Mouse (Mus musculus) neural tube, embryonic 13.5 days (tissue): Measurements from ENCODE around the gene Dlat. TPM values are rescaled to one million over a fixed set of nuclear protein-coding genes. Genes with fewer than 3 reads are reported as not detected.

Experiments used
- ATAC-seq: fragments of 200-750 bp; cut with Nextera tagmentation; 2 replicates; pipeline ENCODE4 v1.8.0; 2017; ENCODE audit warnings: low read depth, mild to moderate bottlenecking, moderate TSS enrichment, moderate library complexity
- H3K27ac ChIP-seq: fragments of 300-500 bp; sonication (generic); replicated peaks from 2 replicates; pipeline ENCODE4 v1.5.1; 2015; ENCODE audit warnings: moderate library complexity, mild to moderate bottlenecking, inconsistent platforms
- H3K27me3 ChIP-seq: fragments of 300-500 bp; sonication (generic); 2 replicates; pipeline ENCODE4 v1.6.1; 2015; ENCODE audit warnings: mild to moderate bottlenecking, inconsistent platforms
- H3K36me3 ChIP-seq: fragments of 300-500 bp; sonication (generic); 2 replicates; pipeline ENCODE4 v1.6.1; 2015; ENCODE audit warnings: mild to moderate bottlenecking, inconsistent platforms
- H3K4me1 ChIP-seq: fragments of 300-500 bp; sonication (generic); replicated peaks from 2 replicates; pipeline ENCODE4 v1.6.1; 2015; ENCODE audit warnings: inconsistent platforms
- H3K4me2 ChIP-seq: fragments of 300-500 bp; sonication (generic); 2 replicates; pipeline ENCODE4 v1.6.1; 2015; ENCODE audit warnings: inconsistent platforms, mild to moderate bottlenecking, moderate library complexity
- H3K4me3 ChIP-seq: fragments of 300-500 bp; sonication (generic); 2 replicates; pipeline ENCODE4 v1.5.1; 2015; ENCODE audit warnings: mild to moderate bottlenecking, inconsistent platforms
- H3K9ac ChIP-seq: fragments of 300-500 bp; sonication (generic); 2 replicates; pipeline ENCODE4 v1.6.1; 2015; ENCODE audit warnings: moderate library complexity, mild to moderate bottlenecking, inconsistent platforms
- H3K9me3 ChIP-seq: fragments of 300-500 bp; sonication (generic); 2 replicates; pipeline ENCODE4 v1.6.1; 2016; ENCODE audit warnings: inconsistent platforms
- WGBS: fragments of 180-500 bp; shearing (Covaris S2); methylation state at CpG from one replicate; pipeline ENCODE4 v1.1.7; 2015; 5-methylcytosine and 5-hydroxymethylcytosine counted together
- polyA plus RNA-seq: library from polyadenylated mRNA; unstranded; fragments of >200 nt; fragmentation: Nextera tagmentation; extraction: Ambion mirVana; gene quantifications from 2 replicates; pipeline ENCODE4 v1.2.1, GENCODE M21; 2015

Gene Dlat
- 48.9 and 50.8 TPM in 2 replicates for polyA plus RNA-seq

- Histone ChIP-seq H3K9ac (peak within 1 kb of the TSS; percentile 95), H3K9me3 (no peaks in the 10 kb centered on the region), H3K4me3 (peak within 1 kb of the TSS; percentile 93), H3K4me2 (peak within 1 kb of the TSS; percentile 86), H3K4me1 (peaks cover 26% of the 10 kb centered on the region), H3K27ac (peak within 1 kb of the TSS; percentile 91), H3K27me3 (no peaks in the 10 kb centered on the region), H3K36me3 (peaks cover 40% of the 10 kb centered on the region)
- ATAC-seq = peak; percentile 92
- WGBS = 1% methylated on average over 63 of the region's 63 CpGs
Observed at GRCm38 (mm10) chr9:50659392-50660217, at the start of gene Dlat. Gene Dlat (minus strand): TSS chr9:50659780.

GRCm38 (mm10) chr9:50709108-50709507 is 49.5 kb upstream of the Dlat start:
- Histone ChIP-seq H3K9ac (no peak overlapping the region), H3K27me3 (no peaks in the 10 kb centered on the region), H3K4me1 (no peaks in the 10 kb centered on the region), H3K9me3 (no peaks in the 10 kb centered on the region), H3K4me3 (no peak overlapping the region), H3K4me2 (no peak overlapping the region), H3K36me3 (peaks cover 31% of the 10 kb centered on the region), H3K27ac (no peak overlapping the region)
- no peak for ATAC-seq
- 27% methylated on average over 2 of the region's 2 CpGs for WGBS

DNA sequence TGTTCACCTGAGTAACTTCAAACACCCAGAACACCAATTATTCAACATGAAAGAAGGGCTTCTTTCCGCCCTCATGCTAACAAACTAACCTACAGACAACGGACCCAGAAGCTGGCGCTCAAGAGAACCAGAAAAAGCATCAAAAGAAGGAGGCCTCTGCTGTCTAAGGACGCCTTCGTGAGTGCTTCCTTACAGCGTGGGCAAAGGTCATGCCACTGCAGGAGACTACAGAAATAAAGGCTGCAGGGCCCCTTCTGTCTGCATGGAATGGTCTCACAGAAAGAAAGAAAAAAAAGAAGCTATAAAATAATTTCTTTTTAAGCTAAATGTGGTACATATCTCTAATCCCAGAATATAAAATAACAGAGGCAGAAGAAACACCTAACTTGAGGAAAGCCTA is 45.3 kb upstream of the Dlat start:
- Histone ChIP-seq H3K9ac (no peak overlapping the region), H3K4me3 (no peak overlapping the region), H3K27ac (no peak overlapping the region), H3K4me1 (peaks cover 4% of the 10 kb centered on the region), H3K4me2 (no peak overlapping the region), H3K27me3 (peaks cover 7% of the 10 kb centered on the region; the same call in 1 of the 2 replicates), H3K9me3 (no peaks in the 10 kb centered on the region), H3K36me3 (peaks cover 57% of the 10 kb centered on the region)
- ATAC-seq = no peak
- 26% methylated on average over 6 of the region's 6 CpGs for WGBS

DNA sequence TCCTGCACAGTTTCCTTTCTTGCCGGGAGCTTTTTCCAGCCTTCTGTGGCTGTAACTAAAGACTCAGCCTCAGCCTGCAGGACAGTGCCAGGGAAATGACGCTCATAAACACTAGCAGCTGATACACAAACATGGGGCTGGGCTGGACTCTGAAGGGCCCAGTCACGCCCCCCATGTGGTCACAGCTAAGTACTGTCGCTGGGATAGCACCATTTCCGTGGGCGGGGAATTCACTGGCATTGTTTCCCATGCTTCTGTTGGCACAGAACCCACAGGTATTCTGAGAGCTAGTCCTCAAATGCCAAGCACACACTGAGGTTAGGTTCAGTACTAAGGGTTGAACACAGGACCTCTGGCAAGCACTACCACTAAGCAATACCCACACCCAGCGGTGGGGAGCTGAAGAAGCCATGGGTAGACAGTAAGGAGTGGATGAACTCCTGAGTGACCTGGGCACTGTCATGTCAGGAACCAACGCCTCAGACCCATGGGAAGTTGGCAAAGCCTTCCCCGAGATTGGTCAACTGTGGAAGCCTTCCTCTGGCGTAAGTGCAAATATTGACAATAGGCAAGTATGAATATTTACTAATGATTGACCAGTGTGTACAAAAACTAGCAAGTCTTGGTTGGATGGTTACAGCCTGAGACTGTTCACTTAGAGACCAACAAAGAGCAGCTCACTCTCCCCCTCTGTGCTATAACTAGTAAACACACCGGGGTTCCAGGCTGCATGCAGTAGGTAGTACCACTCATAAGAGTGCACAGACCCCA is 41.5 kb upstream of the Dlat start:
- H3K36me3 ChIP-seq = peaks cover 37% of the 10 kb centered on the region
- no peak for ATAC-seq
- no peak overlapping the region for H3K9ac ChIP-seq
- H3K27me3 ChIP-seq = peaks cover 7% of the 10 kb centered on the region; the same call in 1 of the 2 replicates
- peaks cover 40% of the 10 kb centered on the region for H3K4me1 ChIP-seq
- H3K27ac ChIP-seq = no peak overlapping the region; the same call in 1 of the 2 replicates
- H3K4me3 ChIP-seq = no peak overlapping the region
- H3K9me3 ChIP-seq = no peaks in the 10 kb centered on the region
- 53% methylated on average over 11 of the region's 11 CpGs for WGBS
- no peak overlapping the region for H3K4me2 ChIP-seq

DNA sequence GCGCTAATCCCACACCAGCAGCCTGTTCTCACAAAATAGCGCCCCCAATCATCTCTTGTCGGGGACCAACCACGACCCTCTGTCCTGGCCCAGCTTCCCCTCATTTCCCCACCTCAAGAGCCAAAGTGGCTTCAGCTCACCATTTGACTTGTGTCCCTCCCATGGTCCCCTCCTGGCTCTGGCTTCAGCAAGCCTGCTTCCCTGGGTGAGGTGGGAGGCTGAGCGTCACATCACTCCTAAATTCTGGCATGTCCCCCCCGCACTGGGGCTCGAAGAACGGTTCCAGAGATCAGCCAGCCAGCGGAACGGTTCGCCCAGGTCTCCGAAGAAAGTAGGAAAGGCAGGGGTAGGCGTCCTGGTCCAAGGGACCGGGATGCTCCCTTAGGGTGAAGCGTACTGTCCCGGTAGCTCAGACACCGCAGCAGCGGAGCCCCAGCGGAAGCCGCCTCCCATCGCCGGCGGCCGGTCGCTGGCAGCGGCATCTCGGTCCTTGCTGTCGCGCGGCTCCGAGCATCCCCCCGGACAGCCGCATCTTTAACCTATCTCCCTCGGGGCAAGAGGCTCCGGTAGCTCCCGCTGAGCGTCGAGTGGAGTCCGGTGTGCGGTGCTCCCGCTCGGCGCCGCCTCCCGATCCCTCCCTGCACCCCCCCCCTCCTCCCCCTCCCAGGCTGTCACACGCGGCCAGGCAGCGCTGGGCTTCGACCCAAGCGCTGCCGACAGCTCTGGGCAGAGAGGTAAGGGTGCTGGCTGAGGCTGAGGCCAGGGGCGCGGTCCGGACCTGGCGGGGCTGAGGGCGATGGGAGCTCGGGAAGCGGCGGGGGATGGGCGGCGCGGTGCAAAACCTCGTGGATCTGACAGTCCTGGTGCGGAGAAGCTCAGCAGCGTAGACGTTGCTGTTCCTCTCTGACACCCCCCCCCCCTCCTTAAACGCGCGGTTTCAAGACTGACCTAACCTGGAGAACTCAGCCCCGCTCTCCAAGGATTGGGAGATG is 39.1 kb upstream of the Dlat start:
- Histone ChIP-seq H3K4me1 (peaks cover 44% of the 10 kb centered on the region), H3K27me3 (peaks cover 7% of the 10 kb centered on the region; the same call in 1 of the 2 replicates), H3K27ac (peak overlapping the region; percentile 50), H3K4me2 (peak overlapping the region; percentile 82), H3K9ac (peak overlapping the region; percentile 84), H3K4me3 (peak overlapping the region; percentile 63), H3K36me3 (peaks cover 43% of the 10 kb centered on the region), H3K9me3 (no peaks in the 10 kb centered on the region)
- ATAC-seq = peak; percentile 64
- WGBS = under 1% methylated on average over 69 of the region's 70 CpGs

GRCm38 (mm10) chr9:50697706-50698041 is 38.1 kb upstream of the Dlat start:
- Histone ChIP-seq H3K27ac (peak overlapping the region; percentile 79), H3K4me2 (peak overlapping the region; percentile 82), H3K4me3 (peak overlapping the region; percentile 63), H3K9me3 (no peaks in the 10 kb centered on the region), H3K4me1 (peaks cover 55% of the 10 kb centered on the region), H3K27me3 (peaks cover 7% of the 10 kb centered on the region; the same call in 1 of the 2 replicates), H3K9ac (peak overlapping the region; percentile 79), H3K36me3 (peaks cover 43% of the 10 kb centered on the region)
- ATAC-seq = peak; percentile 74
- under 1% methylated on average over 12 of the region's 12 CpGs for WGBS

DNA sequence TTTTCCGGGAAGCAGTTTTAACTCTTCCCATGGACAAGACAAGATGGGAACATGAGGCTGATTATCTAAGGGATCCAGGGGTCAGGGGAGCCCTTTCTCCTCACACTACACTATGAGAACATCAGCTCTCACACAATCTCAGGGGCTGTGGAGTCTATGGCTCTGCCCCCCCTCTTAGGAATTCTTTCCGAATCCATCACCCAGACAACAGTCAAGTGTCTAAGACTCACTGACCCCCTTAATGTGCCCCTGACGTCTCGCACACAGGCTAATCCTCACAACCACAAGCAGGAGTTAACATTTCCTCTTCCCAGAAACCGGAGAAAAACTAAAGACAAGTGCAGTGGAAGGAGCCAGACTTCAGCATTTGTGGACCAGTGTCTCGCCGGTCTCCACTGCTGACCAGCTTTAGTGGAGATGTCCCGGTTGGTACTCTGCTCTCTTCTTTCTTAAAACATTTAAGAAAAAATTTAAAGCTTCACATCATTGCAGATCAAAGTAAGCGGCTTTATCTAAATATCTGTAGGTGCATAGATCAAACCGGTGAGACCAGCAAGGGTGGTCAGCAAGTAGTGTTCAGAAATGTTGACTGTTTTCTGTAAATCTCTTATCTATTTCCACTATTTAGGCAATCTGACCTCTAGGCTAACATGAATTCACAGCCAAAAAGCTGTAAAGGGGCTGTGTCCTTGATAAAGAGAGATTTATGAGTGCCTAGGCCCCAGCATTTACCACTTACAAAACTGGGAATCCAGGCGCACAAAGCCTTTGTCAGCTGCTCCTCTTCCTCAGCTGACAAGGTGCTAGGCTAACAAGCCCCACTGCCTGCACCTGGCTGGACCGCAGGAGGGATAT is 37.5 kb upstream of the Dlat start:
- 35% methylated on average over 12 of the region's 12 CpGs for WGBS
- H3K27ac ChIP-seq = peak overlapping the region; percentile 79
- no peaks in the 10 kb centered on the region for H3K9me3 ChIP-seq
- H3K36me3 ChIP-seq = peaks cover 42% of the 10 kb centered on the region
- peaks cover 7% of the 10 kb centered on the region; the same call in 1 of the 2 replicates for H3K27me3 ChIP-seq
- H3K4me2 ChIP-seq = peak overlapping the region; percentile 82
- H3K9ac ChIP-seq = peak overlapping the region; percentile 79
- H3K4me3 ChIP-seq = peak overlapping the region; percentile 63
- peaks cover 57% of the 10 kb centered on the region for H3K4me1 ChIP-seq
- ATAC-seq = no peak

- Histone ChIP-seq H3K27ac (no peak overlapping the region), H3K9ac (no peak overlapping the region), H3K9me3 (no peaks in the 10 kb centered on the region), H3K4me1 (peaks cover 53% of the 10 kb centered on the region), H3K4me2 (no peak overlapping the region), H3K4me3 (no peak overlapping the region), H3K27me3 (no peaks in the 10 kb centered on the region), H3K36me3 (peaks cover 39% of the 10 kb centered on the region)
- no peak for ATAC-seq
- WGBS = 87% methylated on average over 6 of the region's 6 CpGs
Observed at GRCm38 (mm10) chr9:50695153-50695552, 35.6 kb upstream of the Dlat start.

GRCm38 (mm10) chr9:50693631-50694030 is 34.1 kb upstream of the Dlat start:
- no peaks in the 10 kb centered on the region for H3K9me3 ChIP-seq
- peaks cover 42% of the 10 kb centered on the region for H3K4me1 ChIP-seq
- no peak overlapping the region for H3K27ac ChIP-seq
- H3K4me2 ChIP-seq = no peak overlapping the region
- no peak overlapping the region for H3K4me3 ChIP-seq
- peaks cover 53% of the 10 kb centered on the region for H3K36me3 ChIP-seq
- no peak overlapping the region for H3K9ac ChIP-seq
- no peak for ATAC-seq
- WGBS = 16% methylated on average over 10 of the region's 10 CpGs
- no peaks in the 10 kb centered on the region for H3K27me3 ChIP-seq

- H3K36me3 ChIP-seq = peaks cover 60% of the 10 kb centered on the region
- H3K4me1 ChIP-seq = peaks cover 35% of the 10 kb centered on the region
- H3K27me3 ChIP-seq = no peaks in the 10 kb centered on the region
- ATAC-seq = peak; percentile 34; the same call in 1 of the 2 replicates
- H3K9ac ChIP-seq = no peak overlapping the region
- H3K9me3 ChIP-seq = no peaks in the 10 kb centered on the region
- H3K4me3 ChIP-seq = no peak overlapping the region
- H3K4me2 ChIP-seq = peak overlapping the region; percentile 3; the same call in 1 of the 2 replicates
- whole genome bisulfite sequencing = 11% methylated on average over 13 of the region's 13 CpGs
- no peak overlapping the region for H3K27ac ChIP-seq
Observed at GRCm38 (mm10) chr9:50692626-50693580, 33.3 kb upstream of the Dlat start.
